Mouse (Mus musculus): ENCODE measurements around the gene Gm45261.

DNA sequence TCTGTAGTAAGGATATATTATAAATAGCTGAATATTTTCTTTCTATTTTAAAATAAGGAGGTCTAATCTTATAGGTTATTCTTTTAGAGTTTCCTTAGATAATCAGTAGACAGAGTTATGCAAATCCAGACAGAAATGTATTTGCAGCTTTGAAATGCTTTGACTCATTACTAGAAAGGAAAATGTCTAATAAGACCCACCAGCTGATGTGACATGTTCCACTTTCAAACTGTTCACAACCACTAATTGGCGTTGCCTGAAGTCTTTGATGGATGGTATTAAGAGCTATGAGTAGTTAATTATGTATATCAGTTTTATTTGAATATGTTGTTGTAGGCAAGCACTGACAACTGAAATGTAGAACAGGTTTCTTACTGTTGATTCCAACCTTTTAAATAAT lies 1.3 kb downstream of the Gm45261 start:
- TF ChIP-seq CTCF (IDR thresholded peaks at IDR 0.05; ENCODE audit: low read depth, low read length) (no peak), TAL1 (conservative IDR thresholded peaks at IDR 0.05; ENCODE audit: low read depth, low read length) (no peak)
